Mouse (Mus musculus) intestine, embryonic 14.5 days (tissue): ENCODE data around the gene Serp1. TPM values are rescaled to one million over a fixed set of nuclear protein-coding genes. Genes with fewer than 3 reads are reported as not detected.

Source experiments
- ATAC-seq: fragments of 200-750 bp; cut with Nextera tagmentation; replicated peaks from 2 replicates; pipeline ENCODE4 v1.8.0; 2017; ENCODE audit warnings: low read depth, moderate number of reproducible peaks, moderate TSS enrichment, moderate library complexity; ENCODE audit not compliant: low FRiP score, low TSS enrichment
- DNase-seq: peaks from one replicate; pipeline ENCODE4 v3.0.0-alpha.2; 2018; ENCODE audit warnings: low spot score
- H3K27ac ChIP-seq: fragments of 300-500 bp; sonication (generic); 2 replicates; pipeline ENCODE4 v1.5.1; 2014; ENCODE audit warnings: low read depth, mild to moderate bottlenecking, control low read depth
- H3K27me3 ChIP-seq: fragments of 300-500 bp; sonication (generic); replicated peaks from 2 replicates; pipeline ENCODE4 v1.6.1; 2014; ENCODE audit warnings: low read length, control low read depth; ENCODE audit not compliant: control insufficient read depth, insufficient read depth
- H3K36me3 ChIP-seq: fragments of 300-500 bp; sonication (generic); 2 replicates; pipeline ENCODE4 v1.6.1; 2014; ENCODE audit warnings: low read length, control low read depth; ENCODE audit not compliant: control insufficient read depth, insufficient read depth
- H3K4me1 ChIP-seq: fragments of 300-500 bp; sonication (generic); replicated peaks from 2 replicates; pipeline ENCODE4 v1.6.1; 2014; ENCODE audit warnings: low read length, control low read depth, mixed read lengths; ENCODE audit not compliant: control insufficient read depth, insufficient read depth
- H3K4me2 ChIP-seq: fragments of 300-500 bp; sonication (generic); 2 replicates; pipeline ENCODE4 v1.6.1; 2014; ENCODE audit warnings: low read length
- H3K4me3 ChIP-seq: fragments of 300-500 bp; sonication (generic); 2 replicates; pipeline ENCODE4 v1.5.1; 2014; ENCODE audit warnings: low read depth, low read length, control low read depth, mixed read lengths
- H3K9ac ChIP-seq: fragments of 300-500 bp; sonication (generic); 2 replicates; pipeline ENCODE4 v1.6.1; 2014; ENCODE audit warnings: mild to moderate bottlenecking, low read length
- H3K9me3 ChIP-seq: fragments of 300-500 bp; sonication (generic); 2 replicates; pipeline ENCODE4 v1.6.1; 2016; ENCODE audit warnings: low read length, control low read depth; ENCODE audit not compliant: control insufficient read depth
- WGBS: fragments of 180-500 bp; shearing (Covaris S2); extraction: QIAGEN DNeasy Blood & Tissue Kit; methylation state at CpG from one replicate; pipeline ENCODE4 v1.1.7; 2014; 5-methylcytosine and 5-hydroxymethylcytosine counted together
- polyA plus RNA-seq: library from polyadenylated mRNA; unstranded; fragments of >200 nt; fragmentation: Nextera tagmentation; extraction: Ambion mirVana; gene quantifications from 2 replicates; pipeline ENCODE4 v1.2.1, GENCODE M21; 2014

Gene Serp1
- polyA plus RNA-seq, 1 experiment from 2014 or later: 141 TPM

DNA sequence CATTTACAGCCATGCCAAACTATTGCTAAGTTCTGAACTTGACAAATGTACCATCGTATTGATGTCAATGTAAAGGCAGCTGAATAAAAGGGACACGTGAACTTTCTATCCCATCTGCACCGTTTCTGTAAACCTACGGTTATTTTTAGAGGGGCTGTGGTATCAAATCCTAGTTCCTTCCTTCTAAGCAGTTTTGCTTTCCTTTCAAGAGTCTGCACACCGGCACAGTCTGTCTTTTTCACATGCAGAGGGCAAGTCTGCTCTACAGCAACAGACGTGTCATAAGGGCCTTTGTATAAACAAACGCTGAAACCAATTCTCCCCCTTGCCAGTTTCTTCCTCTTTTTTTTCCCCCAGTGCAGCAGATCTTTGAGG, 9.1 kb downstream of the Serp1 start:
- no peak overlapping the region for H3K4me2 ChIP-seq
- H3K27ac ChIP-seq: no peak overlapping the region
- no peaks in the 10 kb centered on the region for H3K27me3 ChIP-seq
- no peak overlapping the region for H3K9ac ChIP-seq
- DNase-seq: no peak
- H3K4me1 ChIP-seq: no peaks in the 10 kb centered on the region
- H3K36me3 ChIP-seq: peaks cover 5% of the 10 kb centered on the region
- no peak overlapping the region for H3K4me3 ChIP-seq
- no peaks in the 10 kb centered on the region for H3K9me3 ChIP-seq
- WGBS: 37% methylated on average over 7 of the region's 7 CpGs
- ATAC-seq: no peak

DNA sequence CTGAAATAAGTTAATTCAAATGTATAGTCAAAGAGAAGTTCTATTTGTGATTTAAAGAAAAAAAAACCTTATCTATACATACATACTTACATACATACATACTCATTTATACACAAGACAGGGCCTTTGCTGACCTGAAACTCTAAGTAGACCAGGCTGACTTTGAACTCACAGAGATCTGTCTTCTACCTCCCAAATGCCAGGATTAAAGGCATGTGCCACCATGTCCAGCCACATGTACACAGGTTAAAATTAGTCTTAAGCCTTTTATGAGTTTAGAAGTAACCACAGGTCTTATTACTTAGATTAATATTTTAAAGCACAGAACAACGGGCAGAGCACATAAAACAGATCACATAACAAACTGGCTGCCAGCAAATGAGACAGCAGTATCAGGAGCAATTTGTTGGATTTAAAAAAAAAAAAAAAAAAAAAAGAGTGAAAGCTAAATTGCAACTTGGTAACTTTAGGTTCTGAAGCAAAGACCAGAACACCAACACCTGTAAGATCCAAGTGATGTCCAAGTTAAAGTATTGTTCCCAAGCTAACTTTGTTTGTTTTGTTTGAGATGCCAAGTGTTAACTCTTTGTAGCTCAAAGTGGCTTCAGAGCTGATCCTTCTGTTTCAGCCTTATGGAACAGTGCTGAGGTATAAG, 9.6 kb downstream of the Serp1 start:
- Histone ChIP-seq H3K4me1 (no peaks in the 10 kb centered on the region), H3K27me3 (no peaks in the 10 kb centered on the region), H3K27ac (no peak overlapping the region), H3K4me3 (no peak overlapping the region), H3K9ac (no peak overlapping the region), H3K9me3 (no peaks in the 10 kb centered on the region), H3K4me2 (no peak overlapping the region), H3K36me3 (peaks cover under 1% of the 10 kb centered on the region; the same call in 1 of the 2 replicates)
- ATAC-seq: no peak
- WGBS: 42% methylated on average over 1 of the region's 1 CpGs
- DNase-seq: no peak

DNA sequence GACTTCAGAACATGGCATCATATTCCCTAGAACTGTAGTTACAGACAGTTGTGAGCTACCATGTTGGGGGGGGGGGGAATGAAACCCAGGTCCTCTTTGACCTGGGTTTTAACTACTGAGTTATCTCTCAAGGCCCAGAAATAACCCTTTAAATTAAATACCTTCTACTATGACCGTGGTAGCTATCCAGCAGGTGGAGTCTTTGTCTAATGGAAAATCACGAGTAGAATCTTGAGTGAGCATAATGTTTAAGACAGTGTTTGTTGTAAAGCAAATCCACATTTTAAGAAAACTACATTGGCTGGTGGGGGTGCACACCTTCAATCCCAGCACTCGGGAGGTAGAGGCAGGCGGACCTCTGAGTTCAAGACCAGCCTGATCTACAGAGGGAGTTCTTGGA, 12.2 kb downstream of the Serp1 start:
- Histone ChIP-seq H3K27ac (no peak overlapping the region), H3K9ac (no peak overlapping the region), H3K4me1 (no peaks in the 10 kb centered on the region), H3K4me2 (no peak overlapping the region), H3K36me3 (no peaks in the 10 kb centered on the region), H3K9me3 (no peaks in the 10 kb centered on the region), H3K4me3 (no peak overlapping the region), H3K27me3 (no peaks in the 10 kb centered on the region)
- ATAC-seq (no peak), DNase-seq (no peak)
- WGBS: 77% methylated on average over 4 of the region's 4 CpGs

DNA sequence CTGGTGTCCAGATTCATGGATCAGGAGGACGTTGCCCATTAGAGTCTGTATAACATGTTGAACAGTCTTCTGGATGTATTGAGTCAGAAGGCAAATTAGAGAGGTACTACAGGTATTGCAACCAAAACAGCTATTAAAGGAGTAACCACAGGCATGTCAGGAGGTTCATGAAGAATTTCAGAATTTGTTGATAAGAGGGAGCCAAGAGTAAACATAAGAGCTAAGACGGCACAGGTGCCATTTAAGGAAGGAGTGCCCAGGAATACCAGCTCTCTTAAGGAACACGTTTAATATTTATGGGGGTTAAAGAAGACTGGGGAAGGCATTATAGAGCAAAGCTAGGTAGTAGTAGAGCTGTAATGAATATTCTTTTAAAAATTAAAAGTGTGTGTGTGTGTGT, 13.0 kb downstream of the Serp1 start:
- Histone ChIP-seq H3K36me3 (no peaks in the 10 kb centered on the region), H3K9ac (no peak overlapping the region), H3K4me3 (no peak overlapping the region), H3K4me2 (no peak overlapping the region), H3K27me3 (no peaks in the 10 kb centered on the region), H3K9me3 (no peaks in the 10 kb centered on the region), H3K4me1 (no peaks in the 10 kb centered on the region), H3K27ac (no peak overlapping the region)
- WGBS: 59% methylated on average over 3 of the region's 3 CpGs
- ATAC-seq (no peak), DNase-seq (no peak)

DNA sequence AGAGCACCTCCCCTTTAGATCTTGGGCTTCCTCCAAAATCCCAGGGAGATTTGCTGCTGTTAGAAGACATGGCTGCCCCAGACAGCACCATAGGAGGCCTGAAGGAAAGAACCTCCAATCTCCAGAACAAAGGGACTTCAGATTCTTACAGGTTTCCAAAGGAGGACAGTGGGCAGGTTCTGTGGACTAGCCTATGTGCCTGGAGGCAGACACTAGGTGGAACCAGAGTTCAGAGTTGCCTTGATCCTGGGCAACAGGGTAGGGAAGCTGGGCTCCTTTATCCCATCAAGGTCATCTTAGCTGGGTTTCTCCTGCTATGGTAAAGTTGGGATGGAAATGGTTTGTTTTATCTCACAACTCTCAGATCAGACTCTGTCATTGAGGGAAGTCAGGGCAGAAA, 14.1 kb downstream of the Serp1 start:
- no peak for DNase-seq

DNA sequence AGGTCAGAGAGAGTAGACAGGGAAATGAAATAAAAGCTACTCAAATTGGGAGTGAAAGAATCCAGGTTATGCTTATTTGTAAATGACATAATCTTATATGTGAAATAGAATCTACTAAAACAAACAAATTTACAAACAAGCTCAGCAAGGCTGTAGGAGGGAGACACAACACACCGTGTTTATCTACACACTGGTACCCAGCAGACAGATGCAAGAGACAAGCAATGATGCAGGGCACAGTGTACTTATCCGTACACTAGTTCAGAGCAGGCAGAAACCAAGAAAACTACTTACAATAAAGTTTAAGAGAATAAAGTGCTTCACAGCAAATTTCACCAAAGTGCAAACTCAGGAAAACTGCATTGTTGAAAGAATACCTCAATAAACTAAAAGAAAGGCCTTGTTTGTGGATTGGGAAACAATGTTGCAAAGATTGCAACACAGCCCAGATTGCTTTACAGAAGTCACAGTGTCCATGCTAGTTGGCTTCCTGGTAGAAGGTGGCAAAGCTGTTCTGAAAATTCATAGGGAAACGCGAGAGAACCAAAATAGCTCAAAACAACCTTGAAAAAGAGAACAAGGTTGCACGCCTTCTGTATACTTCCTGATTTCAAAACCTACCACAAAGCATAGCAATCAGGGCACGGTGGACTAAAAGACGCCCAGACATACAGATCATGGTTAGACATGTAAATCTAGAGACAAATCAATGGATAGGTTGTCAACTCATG, 17.5 kb downstream of the Serp1 start:
- Histone ChIP-seq H3K27me3 (no peaks in the 10 kb centered on the region), H3K27ac (no peak overlapping the region), H3K9me3 (no peaks in the 10 kb centered on the region), H3K36me3 (no peaks in the 10 kb centered on the region), H3K9ac (no peak overlapping the region), H3K4me1 (no peaks in the 10 kb centered on the region), H3K4me3 (no peak overlapping the region), H3K4me2 (no peak overlapping the region)
- DNase-seq (no peak), ATAC-seq (no peak)
- 86% methylated on average over 7 of the region's 7 CpGs for WGBS

More for the DNA sequence above, 14.1 kb downstream of the Serp1 start:
- ATAC-seq: no peak
- Histone ChIP-seq H3K4me2 (no peak overlapping the region), H3K27me3 (no peaks in the 10 kb centered on the region), H3K4me1 (no peaks in the 10 kb centered on the region), H3K9ac (no peak overlapping the region), H3K4me3 (no peak overlapping the region), H3K9me3 (no peaks in the 10 kb centered on the region), H3K27ac (no peak overlapping the region), H3K36me3 (no peaks in the 10 kb centered on the region)

DNA sequence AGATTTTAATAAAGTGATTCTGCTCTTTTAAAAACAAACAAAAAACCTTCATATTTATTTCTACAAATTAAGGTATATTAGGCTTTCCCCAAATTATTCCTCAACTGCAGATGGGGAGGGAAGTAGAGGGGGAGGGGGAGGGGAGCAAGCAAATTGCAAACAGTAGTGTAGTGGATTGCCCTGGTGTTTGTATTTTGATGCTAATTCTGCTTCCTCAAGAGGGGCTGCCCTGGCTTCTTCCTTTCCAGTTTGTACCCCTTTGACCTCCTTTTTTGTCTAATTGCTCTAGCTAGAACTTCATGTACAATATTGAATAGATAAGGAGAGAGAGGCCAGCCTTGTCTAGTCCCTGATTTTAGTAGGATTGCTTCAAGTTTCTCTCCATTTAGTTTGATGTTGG, 21.0 kb downstream of the Serp1 start:
- no peak overlapping the region for H3K4me2 ChIP-seq
- no peak overlapping the region for H3K9ac ChIP-seq
- H3K9me3 ChIP-seq: no peaks in the 10 kb centered on the region
- ATAC-seq (no peak), DNase-seq (no peak)
- no peaks in the 10 kb centered on the region for H3K36me3 ChIP-seq
- H3K4me1 ChIP-seq: no peaks in the 10 kb centered on the region
- no peak overlapping the region for H3K27ac ChIP-seq
- H3K27me3 ChIP-seq: no peaks in the 10 kb centered on the region
- no peak overlapping the region for H3K4me3 ChIP-seq

DNA sequence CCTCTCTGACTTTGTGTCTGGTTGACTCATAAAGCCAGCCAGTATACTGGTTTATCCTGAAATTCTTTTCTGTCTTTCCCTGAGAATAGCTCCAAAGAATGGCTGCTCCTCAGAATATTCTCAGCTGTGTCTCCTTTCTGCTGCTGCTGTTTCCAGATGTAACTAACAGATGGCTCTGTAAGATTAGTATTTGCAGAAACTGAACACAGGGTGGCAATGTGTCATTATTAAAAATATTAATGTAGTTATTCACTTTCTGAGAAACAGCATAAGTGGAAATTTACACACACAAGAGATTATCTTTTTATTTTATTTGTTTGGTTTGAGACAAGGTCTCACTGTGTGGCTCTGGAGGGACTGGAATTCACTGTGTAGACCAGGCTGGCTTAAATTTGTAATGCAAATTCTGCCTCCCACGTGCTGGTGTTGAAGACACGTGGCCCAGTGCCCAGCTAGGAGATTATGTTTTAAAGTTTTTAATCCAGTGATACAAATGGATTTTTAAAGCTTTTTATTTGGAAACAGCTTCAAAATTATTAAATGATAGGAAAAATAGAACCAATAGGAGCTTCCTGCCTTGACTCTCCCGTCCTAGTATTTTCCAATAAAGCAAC, 21.9 kb downstream of the Serp1 start:
- H3K27me3 ChIP-seq: no peaks in the 10 kb centered on the region
- 66% methylated on average over 3 of the region's 3 CpGs for whole genome bisulfite sequencing
- H3K4me2 ChIP-seq: no peak overlapping the region
- no peaks in the 10 kb centered on the region for H3K4me1 ChIP-seq
- ATAC-seq (no peak), DNase-seq (no peak)
- H3K36me3 ChIP-seq: no peaks in the 10 kb centered on the region
- H3K9me3 ChIP-seq: no peaks in the 10 kb centered on the region
- no peak overlapping the region for H3K4me3 ChIP-seq
- H3K27ac ChIP-seq: no peak overlapping the region
- no peak overlapping the region for H3K9ac ChIP-seq

DNA sequence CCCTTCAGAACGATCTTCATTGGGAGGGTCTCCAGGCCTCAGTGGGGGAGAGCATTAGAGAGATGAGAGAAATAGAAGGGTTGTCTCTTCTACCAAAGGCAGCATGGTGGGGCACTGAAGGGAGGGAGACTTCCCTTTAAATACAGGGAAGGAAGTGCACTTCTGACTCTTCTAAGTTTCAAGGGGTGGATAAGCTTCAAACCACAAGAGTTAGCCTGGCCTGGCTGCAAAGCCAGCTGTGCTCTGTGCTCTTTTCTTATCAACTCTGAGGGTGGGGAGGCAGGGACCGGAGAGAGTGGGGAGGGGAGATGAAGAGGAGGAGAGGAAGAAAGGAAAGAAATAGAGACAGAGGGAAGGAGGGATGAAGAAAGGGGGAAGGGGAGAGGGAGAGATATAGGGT, 23.7 kb downstream of the Serp1 start:
- Histone ChIP-seq H3K9ac (no peak overlapping the region), H3K9me3 (no peaks in the 10 kb centered on the region), H3K36me3 (no peaks in the 10 kb centered on the region), H3K4me3 (no peak overlapping the region), H3K4me2 (no peak overlapping the region), H3K27ac (no peak overlapping the region), H3K27me3 (no peaks in the 10 kb centered on the region), H3K4me1 (no peaks in the 10 kb centered on the region)
- DNase-seq (no peak), ATAC-seq (no peak)
- WGBS: 45% methylated on average over 2 of the region's 2 CpGs
